Mouse (Mus musculus): ENCODE results near the gene P3h4. TPM values are rescaled to one million over a fixed set of nuclear protein-coding genes. Genes with fewer than 3 reads are reported as not detected.

P3h4 gene
- total RNA-seq, 1 experiment from 2014 or later: not detected

DNA sequence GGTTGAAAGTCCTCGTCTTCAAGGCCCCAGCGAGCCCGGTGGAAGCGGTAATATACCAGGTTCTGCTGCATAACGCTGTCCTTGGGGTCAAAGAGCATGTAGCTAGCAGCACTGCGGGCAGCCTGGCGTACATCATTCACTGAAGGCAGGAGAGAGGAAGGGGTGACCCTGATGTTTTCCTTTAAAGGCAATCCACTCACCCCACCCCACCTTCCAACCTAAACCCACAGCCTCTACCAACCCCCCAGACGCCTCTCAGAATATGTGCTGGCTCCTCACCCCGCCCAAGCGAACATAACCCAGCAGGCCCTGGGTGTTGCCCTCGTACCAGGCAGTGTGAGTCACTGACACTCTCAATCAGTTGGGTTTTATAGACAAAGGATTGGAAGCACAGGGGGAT lies 2.9 kb downstream of the P3h4 start:
- no peak for ATAC-seq (ENCODE audit: extremely low read depth, insufficient number of reproducible peaks, low FRiP score, poor library complexity, severe bottlenecking)

GRCm38 (mm10) chr11:100409686-100410085 lies 5.0 kb downstream of the P3h4 start:
- ATAC-seq (ENCODE audit: extremely low read depth, insufficient number of reproducible peaks, low FRiP score, poor library complexity, severe bottlenecking): no peak

- ATAC-seq (ENCODE audit: extremely low read depth, insufficient number of reproducible peaks, low FRiP score, poor library complexity, severe bottlenecking): no peak
Measured at GRCm38 (mm10) chr11:100408835-100409462, 5.7 kb downstream of the P3h4 start.

DNA sequence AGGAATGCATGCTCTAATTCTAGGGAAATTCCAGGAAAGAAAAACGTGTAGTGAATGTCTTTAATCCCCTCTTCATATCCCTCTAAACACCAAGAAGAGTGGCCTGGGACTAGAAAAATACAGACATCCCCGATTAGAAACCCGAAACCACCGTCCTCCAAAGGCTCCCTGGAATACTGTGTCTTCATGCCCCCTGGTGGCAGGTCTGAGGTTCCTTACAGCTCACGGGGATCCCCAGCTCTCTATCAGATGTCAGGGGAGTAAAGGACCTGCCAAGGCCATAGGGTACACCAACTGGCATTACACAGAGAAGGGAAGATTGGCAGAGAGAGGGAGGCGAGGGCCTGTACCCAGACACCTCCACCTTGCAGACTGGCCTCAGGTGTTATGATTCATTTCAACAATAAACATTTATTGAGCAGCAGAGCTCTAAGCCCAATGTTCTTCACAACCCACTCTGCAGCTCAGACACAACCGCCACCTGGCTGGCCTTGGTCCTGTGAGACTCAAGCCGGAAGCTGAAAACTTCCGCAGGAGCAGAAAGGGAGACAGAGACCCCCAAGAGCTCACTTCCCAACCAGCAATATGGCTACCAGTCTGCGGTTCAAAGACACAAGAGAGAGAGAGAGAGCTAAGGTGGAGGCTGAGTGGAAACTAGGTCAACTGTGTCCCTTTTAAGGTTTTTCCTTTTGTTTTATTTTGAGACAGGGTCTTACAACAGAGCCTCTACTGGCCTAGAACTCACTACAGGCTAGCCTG lies 6.4 kb downstream of the P3h4 start:
- ATAC-seq (ENCODE audit: extremely low read depth, insufficient number of reproducible peaks, low FRiP score, poor library complexity, severe bottlenecking): no peak

DNA sequence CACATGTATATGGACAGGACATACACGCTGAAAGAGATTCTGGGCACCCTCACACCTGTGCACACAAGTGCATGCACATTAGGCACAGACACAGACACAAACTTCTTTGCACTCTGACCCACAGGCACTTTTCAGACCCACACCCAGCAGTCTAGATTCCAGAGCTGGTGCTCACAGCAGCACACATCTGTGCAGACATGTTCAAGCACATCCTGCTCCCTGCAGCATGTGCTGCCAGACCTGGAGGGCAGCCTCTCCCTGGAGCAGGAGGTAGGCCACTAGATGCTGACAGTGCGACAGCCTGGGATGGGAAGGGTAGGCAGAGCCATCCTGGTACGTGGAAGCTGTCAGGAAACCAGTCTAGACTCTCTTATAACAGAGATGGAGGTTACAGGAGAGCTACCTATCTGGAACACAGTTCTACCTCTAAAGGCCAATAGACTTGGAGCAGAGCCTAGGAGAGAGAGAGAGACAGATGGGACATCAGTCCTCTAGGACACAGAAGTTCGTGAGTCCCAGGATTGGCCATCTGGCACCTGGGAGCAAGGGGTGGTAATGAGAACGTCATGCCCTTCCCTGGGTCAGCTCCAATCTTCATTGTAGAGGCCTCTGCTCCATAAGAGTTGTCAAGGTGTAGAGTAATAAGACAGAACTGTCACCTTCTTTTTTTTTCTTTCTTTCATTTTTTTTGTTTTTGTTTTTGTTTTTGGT lies 7.5 kb downstream of the P3h4 start:
- no peak for ATAC-seq (ENCODE audit: extremely low read depth, insufficient number of reproducible peaks, low FRiP score, poor library complexity, severe bottlenecking)

- ATAC-seq (ENCODE audit: extremely low read depth, insufficient number of reproducible peaks, low FRiP score, poor library complexity, severe bottlenecking): no peak
Measured at GRCm38 (mm10) chr11:100406273-100406672, 8.4 kb downstream of the P3h4 start.

DNA sequence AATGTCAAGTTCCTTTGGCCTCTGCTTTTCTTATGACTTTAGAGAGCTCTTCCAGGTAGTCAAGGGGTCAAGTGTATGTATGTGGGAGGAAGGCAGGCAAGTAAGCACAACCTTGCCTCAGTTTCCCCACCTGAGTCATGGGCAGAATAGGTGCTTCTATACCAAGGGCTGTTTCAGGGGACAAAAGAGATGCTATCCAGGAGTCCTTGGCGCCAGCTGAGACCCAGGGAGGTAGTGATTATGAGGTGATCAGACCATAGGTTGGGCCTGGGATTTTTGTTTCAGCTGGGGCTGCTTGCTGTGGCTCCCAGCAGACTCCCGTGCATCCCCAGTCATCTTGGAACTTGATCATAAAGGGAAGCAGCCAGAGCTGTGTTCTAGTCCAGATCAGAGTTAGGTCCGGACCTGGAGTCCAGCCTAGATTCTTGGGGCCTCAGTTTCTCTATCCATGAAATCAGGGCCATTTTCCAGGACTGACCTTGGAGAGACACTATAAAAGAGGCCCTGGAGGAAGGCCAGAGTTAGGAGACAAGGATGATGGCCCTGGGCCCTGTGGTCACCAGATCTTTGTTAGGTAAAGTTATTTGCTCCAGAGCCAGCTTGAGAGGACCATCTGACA lies 10.1 kb downstream of the P3h4 start:
- no peak for ATAC-seq (ENCODE audit: extremely low read depth, insufficient number of reproducible peaks, low FRiP score, poor library complexity, severe bottlenecking)

- no peak for ATAC-seq (ENCODE audit: extremely low read depth, insufficient number of reproducible peaks, low FRiP score, poor library complexity, severe bottlenecking)
Measured at GRCm38 (mm10) chr11:100403445-100404134, 11.0 kb downstream of the P3h4 start.

DNA sequence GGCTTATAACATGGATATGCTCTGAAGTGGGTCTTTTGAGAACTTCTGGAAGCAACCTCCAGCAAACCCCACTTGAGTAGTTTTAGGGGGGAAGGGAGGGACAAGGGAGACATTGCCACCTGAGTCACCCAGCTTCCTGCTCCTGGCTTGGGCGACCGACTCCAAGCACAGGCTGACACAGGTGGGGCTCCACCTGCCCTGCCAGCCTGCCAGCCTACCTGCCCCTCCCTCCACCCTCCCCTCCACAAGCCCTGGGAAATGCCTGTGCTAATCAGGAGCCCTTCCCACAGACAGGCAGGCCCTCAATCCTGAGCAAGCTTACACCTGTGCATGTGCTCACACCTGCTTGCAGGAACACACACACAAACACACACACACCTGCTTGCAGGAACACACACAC lies 12.0 kb downstream of the P3h4 start:
- no peak for ATAC-seq (ENCODE audit: extremely low read depth, insufficient number of reproducible peaks, low FRiP score, poor library complexity, severe bottlenecking)

- no peak for ATAC-seq (ENCODE audit: extremely low read depth, insufficient number of reproducible peaks, low FRiP score, poor library complexity, severe bottlenecking)
Measured at GRCm38 (mm10) chr11:100402240-100402639, 12.4 kb downstream of the P3h4 start.

GRCm38 (mm10) chr11:100400842-100401241 lies 13.8 kb downstream of the P3h4 start:
- no peak for ATAC-seq (ENCODE audit: extremely low read depth, insufficient number of reproducible peaks, low FRiP score, poor library complexity, severe bottlenecking)

- no peak for ATAC-seq (ENCODE audit: extremely low read depth, insufficient number of reproducible peaks, low FRiP score, poor library complexity, severe bottlenecking)
Measured at GRCm38 (mm10) chr11:100399727-100400538, 14.7 kb downstream of the P3h4 start.

GRCm38 (mm10) chr11:100399320-100399719 lies 15.3 kb downstream of the P3h4 start:
- no peak for ATAC-seq (ENCODE audit: extremely low read depth, insufficient number of reproducible peaks, low FRiP score, poor library complexity, severe bottlenecking)

DNA sequence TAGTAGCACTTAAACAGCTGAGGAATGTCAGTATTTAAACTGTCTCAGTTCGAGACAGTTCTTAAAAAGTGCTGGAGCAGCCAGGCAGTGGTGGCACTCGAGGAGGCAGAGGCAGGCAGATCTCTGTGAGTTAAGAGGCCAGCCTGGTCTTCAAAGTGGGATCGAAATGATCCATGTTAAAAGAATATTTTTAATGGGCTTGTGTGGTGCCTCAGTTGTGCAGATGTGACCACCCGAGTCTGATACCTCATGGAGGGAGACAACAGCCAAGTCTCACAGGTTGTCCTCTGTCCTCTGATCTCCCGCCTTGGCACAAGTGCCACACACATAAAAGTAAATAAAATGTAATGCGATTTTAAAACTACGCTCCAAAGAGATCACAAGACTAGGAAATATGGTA lies 16.1 kb downstream of the P3h4 start:
- no peak for ATAC-seq (ENCODE audit: extremely low read depth, insufficient number of reproducible peaks, low FRiP score, poor library complexity, severe bottlenecking)

DNA sequence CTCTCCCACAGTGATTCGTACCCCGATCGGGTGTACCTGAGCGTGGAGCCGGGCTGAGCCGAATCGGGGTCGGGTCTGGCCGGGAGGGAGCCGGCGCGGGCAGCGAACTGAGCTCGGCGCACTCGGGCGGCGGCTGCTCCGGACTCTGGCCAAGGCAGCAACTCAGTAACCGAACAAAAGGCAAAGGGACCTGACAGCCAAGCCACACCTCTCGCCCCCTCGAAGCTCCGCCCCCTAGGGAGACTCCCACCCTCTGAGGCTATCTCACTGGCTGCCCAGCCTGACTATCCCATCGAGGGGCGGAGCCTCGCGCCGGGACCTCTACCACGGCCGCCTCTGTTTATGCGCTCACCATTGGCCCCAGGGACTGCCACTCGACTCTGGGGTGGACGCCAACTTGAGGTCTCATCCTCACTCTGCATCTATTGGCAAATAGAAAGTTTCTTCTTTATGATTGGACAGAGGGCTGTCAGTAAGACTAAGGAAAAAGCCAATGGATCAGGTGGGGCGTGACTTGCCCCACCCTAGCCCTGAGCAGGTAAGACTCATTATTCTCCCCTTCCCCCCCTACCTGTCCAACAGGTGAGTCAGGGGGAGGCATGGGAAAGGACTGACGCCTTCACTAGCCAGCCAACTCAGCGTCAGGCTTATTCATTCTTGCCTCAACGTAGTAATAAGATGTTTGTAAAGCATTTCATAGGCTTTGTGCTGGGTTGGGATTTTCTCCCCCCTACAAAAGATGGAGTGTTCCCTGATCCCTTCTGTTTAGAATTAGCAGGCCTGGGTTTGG lies 16.8 kb downstream of the P3h4 start, which contains the start of gene Jup:
Gene Jup, minus strand, starts transcription at position 164 of the 790 bp plus-strand sequence.
- peak; percentile 81 for ATAC-seq (ENCODE audit: extremely low read depth, insufficient number of reproducible peaks, low FRiP score, poor library complexity, severe bottlenecking)

- ATAC-seq (ENCODE audit: extremely low read depth, insufficient number of reproducible peaks, low FRiP score, poor library complexity, severe bottlenecking): no peak
Measured at GRCm38 (mm10) chr11:100396886-100397599, 17.6 kb downstream of the P3h4 start.

Measured in neutrophil, adult 5-6 weeks (primary cell).